32 mouse cellular contexts compared by ENCODE assay signal in genomic region chr6:38851740-38852139, GRCm38 (mm10). TPM values are rescaled to one million over a fixed set of nuclear protein-coding genes. Genes with fewer than 3 reads are reported as not detected.
A peak's percentile ranks its signal among the peaks of the same experiment; 100 is the strongest.
DNase-seq lines count a peak whose midpoint lies in the region; ATAC-seq and TF ChIP-seq lines count a peak whose summit lies in the region.
"Had no signal": no experiment of that assay in that cellular context is flagged by ENCODE, and none has a peak within 500 bp of the region (broad histone marks: within the 10 kb centered on the region; RNA-seq: fewer than 3 reads in every experiment).

No protein-coding gene starts in this region.

- H3K9ac ChIP-seq in intestine, postnatal 0 days (ENCODE audit: low read depth, low read length), result no peak overlapping the region
- no peak overlapping the region for H3K9ac ChIP-seq in intestine, embryonic 15.5 days
- peak overlapping the region; percentile 1; the same call in 1 of the 2 replicates for H3K9ac ChIP-seq in MEL (ENCODE audit: control insufficient read depth, low read depth, low read length, poor library complexity, severe bottlenecking)
- no peak overlapping the region for H3K9ac ChIP-seq in liver, embryonic 16.5 days (ENCODE audit: low read depth, low read length)
- no peak overlapping the region for H3K9ac ChIP-seq in forebrain, embryonic 15.5 days (replicated peaks)
- H3K9ac ChIP-seq: embryonic facial prominence, embryonic 15.5 days; forebrain, embryonic 12.5 days; heart, embryonic 12.5 days; limb, embryonic 13.5 days; lung, embryonic 14.5 days; midbrain, embryonic 13.5 days; neural tube, embryonic 13.5 days had no signal

- TF ChIP-seq CTCF in intestine, postnatal 0 days (IDR thresholded peaks at IDR 0.05; ENCODE audit: low read depth), result no peak
- TF ChIP-seq CTCF in MEL (IDR thresholded peaks at IDR 0.05 in 2 of 3, conservative IDR thresholded peaks at IDR 0.05 in 1 of 3; ENCODE audit: control insufficient read depth in 1 of 3, insufficient read depth in 1 of 3, low read depth in 2 of 3, low read length in 3 of 3, poor library complexity in 1 of 3, severe bottlenecking in 1 of 3), result no peak

- DNase-seq in MEL (ENCODE audit: low read depth, low spot score), result peak; percentile 67
- DNase-seq in c-Kit-positive CD71-positive TER-119-negative erythroid progenitor cells, embryonic 14.5 days (ENCODE audit: low read depth), result peak; percentile 48
- DNase-seq in cerebellum, adult 11-12 months, result no peak
- DNase-seq: adrenal gland, adult 2 months; cerebellum, adult 11 months; cerebellum, adult 9-11 months; gastrocnemius, postnatal 25 days; heart, adult 18-20 months; heart, postnatal 10 days; kidney, adult 8-10 months; kidney, postnatal 4 days; lung, embryonic 14.5 days; lung, postnatal 14 days; right cerebral cortex, postnatal 14 days; thymus, adult 18-20 months; thymus, postnatal 25 days had no signal

- H3K9me3 ChIP-seq in intestine, postnatal 0 days (ENCODE audit: control insufficient read depth), result no peaks in the 10 kb centered on the region
- H3K9me3 ChIP-seq in intestine, embryonic 15.5 days, result no peaks in the 10 kb centered on the region
- H3K9me3 ChIP-seq in MEL (replicated peaks; ENCODE audit: insufficient read depth, low read length), result no peaks in the 10 kb centered on the region
- H3K9me3 ChIP-seq in liver, embryonic 16.5 days (replicated peaks; ENCODE audit: control insufficient read depth, low read length), result no peaks in the 10 kb centered on the region
- H3K9me3 ChIP-seq in forebrain, embryonic 15.5 days, result no peaks in the 10 kb centered on the region
- H3K9me3 ChIP-seq: embryonic facial prominence, embryonic 10.5 days; embryonic facial prominence, embryonic 15.5 days; forebrain, embryonic 12.5 days; hindbrain, embryonic 10.5 days; limb, embryonic 13.5 days; midbrain, embryonic 13.5 days; neural tube, embryonic 13.5 days had no signal

- TF ChIP-seq POLR2A in MEL (IDR thresholded peaks at IDR 0.05; ENCODE audit: control insufficient read depth in 1 of 2, insufficient read depth in 1 of 2, low read depth in 1 of 2, low read length in 2 of 2, poor library complexity in 1 of 2), result no peak

- H3K79me2 ChIP-seq in MEL (ENCODE audit: control insufficient read depth, insufficient read depth, low read length, poor library complexity), result peaks cover 5% of the 10 kb centered on the region; the same call in 1 of the 2 replicates

- 53% methylated on average over 2 of the region's 2 CpGs for WGBS in intestine, postnatal 0 days
- WGBS in intestine, embryonic 15.5 days, result 77% methylated on average over 2 of the region's 2 CpGs
- WGBS in liver, embryonic 16.5 days (ENCODE audit: insufficient replicate concordance), result 52% methylated on average over 2 of the region's 2 CpGs
- WGBS in forebrain, embryonic 15.5 days, result 70% methylated on average over 2 of the region's 2 CpGs

- H3K4me2 ChIP-seq in intestine, postnatal 0 days (replicated peaks; ENCODE audit: low read depth), result no peak overlapping the region
- H3K4me2 ChIP-seq in intestine, embryonic 15.5 days (replicated peaks), result no peak overlapping the region
- no peak overlapping the region for H3K4me2 ChIP-seq in liver, embryonic 16.5 days (ENCODE audit: low read depth, low read length)
- H3K4me2 ChIP-seq in forebrain, embryonic 15.5 days (replicated peaks), result no peak overlapping the region
- H3K4me2 ChIP-seq: embryonic facial prominence, embryonic 15.5 days; forebrain, embryonic 12.5 days; heart, embryonic 12.5 days; limb, embryonic 13.5 days; lung, embryonic 14.5 days; midbrain, embryonic 13.5 days; neural tube, embryonic 13.5 days had no signal

- TF ChIP-seq RAD21 in MEL (IDR thresholded peaks at IDR 0.05; ENCODE audit: low read depth, low read length), result no peak

- H3K27ac ChIP-seq in intestine, postnatal 0 days (ENCODE audit: low read depth, low read length), result peak overlapping the region; percentile 41
- H3K27ac ChIP-seq in intestine, embryonic 15.5 days, result no peak overlapping the region
- H3K27ac ChIP-seq in MEL (ENCODE audit: control insufficient read depth, low read depth, low read length), result peak overlapping the region; percentile 23
- H3K27ac ChIP-seq in liver, embryonic 16.5 days (ENCODE audit: low read length), result peak overlapping the region; percentile 11; the same call in 1 of the 2 replicates
- H3K27ac ChIP-seq in forebrain, embryonic 15.5 days (replicated peaks), result no peak overlapping the region
- H3K27ac ChIP-seq: embryonic facial prominence, embryonic 10.5 days; embryonic facial prominence, embryonic 15.5 days; forebrain, embryonic 12.5 days; hindbrain, embryonic 10.5 days; kidney, postnatal 0 days; limb, embryonic 13.5 days; midbrain, embryonic 13.5 days; neural tube, embryonic 13.5 days had no signal

- H3K27me3 ChIP-seq in intestine, postnatal 0 days (replicated peaks; ENCODE audit: control insufficient read depth, insufficient read depth, low read length), result no peaks in the 10 kb centered on the region
- no peaks in the 10 kb centered on the region for H3K27me3 ChIP-seq in intestine, embryonic 15.5 days (replicated peaks)
- H3K27me3 ChIP-seq in MEL (ENCODE audit: control insufficient read depth in 1 of 2, insufficient read depth in 2 of 2, low read length in 2 of 2), result no peaks in the 10 kb centered on the region
- no peaks in the 10 kb centered on the region for H3K27me3 ChIP-seq in liver, embryonic 16.5 days (ENCODE audit: control insufficient read depth, insufficient read depth, low read depth, low read length)
- H3K27me3 ChIP-seq in forebrain, embryonic 15.5 days, result no peaks in the 10 kb centered on the region
- H3K27me3 ChIP-seq: embryonic facial prominence, embryonic 15.5 days; forebrain, embryonic 12.5 days; heart, embryonic 12.5 days; limb, embryonic 13.5 days; midbrain, embryonic 13.5 days; neural tube, embryonic 13.5 days had no signal

- H3K4me3 ChIP-seq in intestine, postnatal 0 days (ENCODE audit: low read depth, low read length), result no peak overlapping the region
- H3K4me3 ChIP-seq in intestine, embryonic 15.5 days (replicated peaks), result no peak overlapping the region
- H3K4me3 ChIP-seq in MEL (ENCODE audit: control insufficient read depth in 1 of 2, insufficient read depth in 1 of 2, low read depth in 2 of 2, low read length in 2 of 2), result no peak overlapping the region
- no peak overlapping the region for H3K4me3 ChIP-seq in liver, embryonic 16.5 days (ENCODE audit: low read depth, low read length)
- H3K4me3 ChIP-seq in forebrain, embryonic 15.5 days, result no peak overlapping the region
- H3K4me3 ChIP-seq: embryonic facial prominence, embryonic 10.5 days; embryonic facial prominence, embryonic 15.5 days; forebrain, embryonic 12.5 days; heart, embryonic 12.5 days; hindbrain, embryonic 10.5 days; limb, embryonic 13.5 days; midbrain, embryonic 13.5 days; neural tube, embryonic 13.5 days had no signal

- no peak for ATAC-seq in intestine, postnatal 0 days
- ATAC-seq in intestine, embryonic 15.5 days, result no peak
- ATAC-seq in liver, embryonic 16.5 days (ENCODE audit: low read depth), result peak; percentile 45; the same call in 1 of the 2 replicates
- no peak for ATAC-seq in forebrain, embryonic 15.5 days (replicated peaks)
- ATAC-seq: activated CD4-positive, CD25-positive, alpha-beta regulatory T cell, adult 4 months; CD4-positive, CD25-positive, alpha-beta regulatory T cell, adult 4 months; hindbrain, embryonic 16.5 days; midbrain, embryonic 13.5 days had no signal

- peak; percentile 76 for TF ChIP-seq EP300 in MEL (IDR thresholded peaks at IDR 0.05; ENCODE audit: low read depth in 1 of 2, low read length in 2 of 2)

- peaks cover 48% of the 10 kb centered on the region for H3K4me1 ChIP-seq in intestine, postnatal 0 days (replicated peaks; ENCODE audit: control insufficient read depth, insufficient read depth, low read length)
- peaks cover 48% of the 10 kb centered on the region for H3K4me1 ChIP-seq in intestine, embryonic 15.5 days (replicated peaks)
- H3K4me1 ChIP-seq in MEL (ENCODE audit: control insufficient read depth in 1 of 2, insufficient read depth in 2 of 2, low read length in 2 of 2), result peaks cover 18 to 39% of the 10 kb centered on the region in 2 experiments
- H3K4me1 ChIP-seq in liver, embryonic 16.5 days (ENCODE audit: control insufficient read depth, low read depth, low read length), result peaks cover 77% of the 10 kb centered on the region
- H3K4me1 ChIP-seq in forebrain, embryonic 15.5 days, result peaks cover 54% of the 10 kb centered on the region

- H3K36me3 ChIP-seq in intestine, postnatal 0 days (ENCODE audit: control insufficient read depth, insufficient read depth), result no peaks in the 10 kb centered on the region
- H3K36me3 ChIP-seq in intestine, embryonic 15.5 days, result no peaks in the 10 kb centered on the region
- H3K36me3 ChIP-seq in MEL (ENCODE audit: control insufficient read depth in 1 of 2, insufficient read depth in 2 of 2, low read length in 2 of 2), result peaks cover 0 to 46% of the 10 kb centered on the region in 2 experiments; a peak in 2 of 4 replicates
- H3K36me3 ChIP-seq in liver, embryonic 16.5 days (ENCODE audit: control insufficient read depth, insufficient read depth), result no peaks in the 10 kb centered on the region
- no peaks in the 10 kb centered on the region for H3K36me3 ChIP-seq in forebrain, embryonic 15.5 days
- H3K36me3 ChIP-seq: embryonic facial prominence, embryonic 15.5 days; forebrain, embryonic 12.5 days; heart, embryonic 12.5 days; hindbrain, embryonic 10.5 days; limb, embryonic 13.5 days; midbrain, embryonic 13.5 days; neural tube, embryonic 13.5 days had no signal

TF ChIP-seq in MEL, 35 proteins besides CTCF, POLR2A, EP300 and RAD21 (continues in another document):
- TF ChIP-seq JUND (IDR thresholded peaks at IDR 0.05; ENCODE audit: low read depth, low read length) (no peak), BHLHE40 (IDR thresholded peaks at IDR 0.05; ENCODE audit: borderline replicate concordance, low read depth, low read length) (peak; percentile 48; the same call in 1 of the 2 replicates)

RNA-seq across cellular contexts. Expression of gene Tbxas1, which starts 23.5 kb away (rescaled TPM):
- 2.1 and 2.9 TPM in 2 replicates for polyA plus RNA-seq in intestine, postnatal 0 days (2015; fragmentation: Nextera tagmentation; extraction: Ambion mirVana)
- 3.4 and 4.0 TPM in 2 replicates for polyA plus RNA-seq in intestine, embryonic 15.5 days (2015; fragmentation: Nextera tagmentation; extraction: Ambion mirVana)
- 0.54 and 0.65 TPM in 2 replicates for total RNA-seq in MEL (2012; rRNA removed)
- polyA plus RNA-seq in MEL (2012; ENCODE audit: insufficient read depth in 1 of 2, insufficient read length in 2 of 2, low read depth in 1 of 2, low replicate concordance in 2 of 2, missing spikeins in 1 of 2), result 1 to 10 TPM in 1 of 2 experiments, not detected in 1; 2.7 TPM
- polyA plus RNA-seq in liver, embryonic 16.5 days (2015; fragmentation: Nextera tagmentation; extraction: Ambion mirVana), result 10.8 and 12.8 TPM in 2 replicates
- 1.2 and 1.8 TPM in 2 replicates for polyA plus RNA-seq in forebrain, embryonic 15.5 days (2015; fragmentation: Nextera tagmentation; extraction: Ambion mirVana)

RNA-seq across cellular contexts. Expression of gene Hipk2, which starts 24.2 kb away (rescaled TPM):
- polyA plus RNA-seq in intestine, postnatal 0 days (2015; fragmentation: Nextera tagmentation; extraction: Ambion mirVana), result 12.0 and 15.4 TPM in 2 replicates
- 20.2 and 23.3 TPM in 2 replicates for polyA plus RNA-seq in intestine, embryonic 15.5 days (2015; fragmentation: Nextera tagmentation; extraction: Ambion mirVana)
- 3.9 and 4.3 TPM in 2 replicates for total RNA-seq in MEL (2012; rRNA removed)
- 10 to 100 TPM; 14.1 to 85.1 TPM for polyA plus RNA-seq in MEL (2012; ENCODE audit: insufficient read depth in 1 of 2, insufficient read length in 2 of 2, low read depth in 1 of 2, low replicate concordance in 2 of 2, missing spikeins in 1 of 2)
- polyA plus RNA-seq in liver, embryonic 16.5 days (2015; fragmentation: Nextera tagmentation; extraction: Ambion mirVana), result 17.5 and 19.8 TPM in 2 replicates
- polyA plus RNA-seq in forebrain, embryonic 15.5 days (2015; fragmentation: Nextera tagmentation; extraction: Ambion mirVana), result 29.2 and 29.7 TPM in 2 replicates

Comparison
In these comparisons a context has a peak if more than half of its experiments do, and no peak if none do; other contexts are left out.
1. H3K27ac ChIP-seq: peak in intestine, postnatal 0 days (single experiment), MEL (single experiment) and liver, embryonic 16.5 days (single experiment); none in intestine, embryonic 15.5 days (single experiment) and forebrain, embryonic 15.5 days (single experiment).